Mouse (Mus musculus): Measurements from ENCODE around the gene Pkn1.

DNA sequence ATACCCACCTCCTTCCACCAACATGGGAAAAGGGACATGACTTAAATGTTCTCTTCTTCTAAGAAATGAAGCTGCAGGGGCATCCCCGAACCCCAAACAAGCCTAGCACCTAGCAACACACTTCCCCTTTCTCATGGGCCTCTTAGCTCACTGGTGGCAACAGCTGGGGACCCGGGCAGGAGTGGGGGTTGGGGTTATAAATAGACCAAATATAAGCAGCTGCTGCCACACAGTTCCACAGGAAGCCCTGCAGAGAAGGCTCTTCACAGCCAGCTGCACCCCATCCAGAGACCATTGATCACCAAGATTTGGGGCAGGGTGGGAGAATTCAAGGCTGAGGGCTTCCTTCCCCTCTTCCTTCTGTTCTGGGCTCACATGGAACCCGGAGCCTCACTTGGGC lies 49.7 kb upstream of the Pkn1 start:
- TF ChIP-seq HCFC1 (IDR thresholded peaks at IDR 0.05; ENCODE audit: borderline replicate concordance, insufficient read depth, low read length), result no peak
- no peak for TF ChIP-seq CHD2 (IDR thresholded peaks at IDR 0.05; ENCODE audit: low read depth, low read length)
- TF ChIP-seq ZC3H11A (IDR thresholded peaks at IDR 0.05; ENCODE audit: borderline replicate concordance, low read depth, low read length), result no peak
- no peak for TF ChIP-seq ZNF384 (IDR thresholded peaks at IDR 0.05; ENCODE audit: low read depth, low read length)
- no peak for TF ChIP-seq MAFK (IDR thresholded peaks at IDR 0.05; ENCODE audit: insufficient read depth, low read depth, low read length)

Measured in ES-E14 (cell line).